Mouse (Mus musculus): ENCODE results near the gene Rack1.
A peak's percentile ranks its signal among the peaks of the same experiment; 100 is the strongest.
"Not testable (repeated sequence)": the region's sequence is repeated elsewhere in the genome, so short reads cannot be mapped to it uniquely, and the experiment has no call there.

Gene Rack1

GRCm38 (mm10) chr11:48818346-48818745, 18.2 kb downstream of the Rack1 start:
- ATAC-seq (ENCODE audit: low TSS enrichment): peak; percentile 45

- no peak for ATAC-seq (ENCODE audit: low TSS enrichment)
Observed at GRCm38 (mm10) chr11:48819614-48820307, 19.6 kb downstream of the Rack1 start.

GRCm38 (mm10) chr11:48820308-48820674, 20.2 kb downstream of the Rack1 start:
- ATAC-seq (ENCODE audit: low TSS enrichment): no peak

GRCm38 (mm10) chr11:48821299-48821698, 21.2 kb downstream of the Rack1 start:
- not testable (repeated sequence) for ATAC-seq (ENCODE audit: low TSS enrichment)

GRCm38 (mm10) chr11:48822768-48823512, 22.8 kb downstream of the Rack1 start:
- ATAC-seq (ENCODE audit: low TSS enrichment): no peak

GRCm38 (mm10) chr11:48823536-48823972, 23.4 kb downstream of the Rack1 start:
- peak; percentile 48; the same call in 1 of the 2 replicates for ATAC-seq (ENCODE audit: low TSS enrichment)

- ATAC-seq (ENCODE audit: low TSS enrichment): no peak
Observed at GRCm38 (mm10) chr11:48824311-48824830, 24.2 kb downstream of the Rack1 start.

GRCm38 (mm10) chr11:48825979-48826751, 26.0 kb downstream of the Rack1 start, which contains the start of the genes Trim7 and Gm12184:
Gene Trim7, plus strand, starts transcription at chr11:48826140.
Gene Gm12184, minus strand, starts transcription at chr11:48826655.
- peak; percentile 63 for ATAC-seq (ENCODE audit: low TSS enrichment)

- ATAC-seq (ENCODE audit: low TSS enrichment): no peak
Observed at GRCm38 (mm10) chr11:48826752-48827096, 26.6 kb downstream of the Rack1 start.

GRCm38 (mm10) chr11:48827926-48828325, 27.8 kb downstream of the Rack1 start:
- no peak for ATAC-seq (ENCODE audit: low TSS enrichment)

- no peak for ATAC-seq (ENCODE audit: low TSS enrichment)
Observed at GRCm38 (mm10) chr11:48830279-48830678, 30.1 kb downstream of the Rack1 start.

GRCm38 (mm10) chr11:48831273-48831672, 31.1 kb downstream of the Rack1 start:
- no peak for ATAC-seq (ENCODE audit: low TSS enrichment)

- ATAC-seq (ENCODE audit: low TSS enrichment): no peak
Observed at GRCm38 (mm10) chr11:48833078-48833730, 33.1 kb downstream of the Rack1 start.

- ATAC-seq (ENCODE audit: low TSS enrichment): peak; percentile 78
Observed at GRCm38 (mm10) chr11:48833731-48834639, 33.9 kb downstream of the Rack1 start.

- no peak for ATAC-seq (ENCODE audit: low TSS enrichment)
Observed at GRCm38 (mm10) chr11:48835923-48836322, 35.8 kb downstream of the Rack1 start.

GRCm38 (mm10) chr11:48836990-48837309, 36.8 kb downstream of the Rack1 start:
- no peak for ATAC-seq (ENCODE audit: low TSS enrichment)

- peak; percentile 54 for ATAC-seq (ENCODE audit: low TSS enrichment)
Observed at GRCm38 (mm10) chr11:48837310-48838180, 37.4 kb downstream of the Rack1 start.

GRCm38 (mm10) chr11:48838181-48838797, 38.2 kb downstream of the Rack1 start:
- peak; percentile 29; the same call in 1 of the 2 replicates for ATAC-seq (ENCODE audit: low TSS enrichment)

Data from frontal cortex, adult (tissue).